Mouse (Mus musculus) cortical plate, adult 2 months (tissue): ENCODE measurements around the gene Ifitm10. TPM values are rescaled to one million over a fixed set of nuclear protein-coding genes. Genes with fewer than 3 reads are reported as not detected.
"Not testable (repeated sequence)": the region's sequence is repeated elsewhere in the genome, so short reads cannot be mapped to it uniquely, and the experiment has no call there.

Experiments
- H3K27ac ChIP-seq: fragments of 200-500 bp; 2 replicates; pipeline ENCODE4 v1.5.1; 2012; ENCODE audit warnings: low read length, control low read depth, inconsistent platforms; ENCODE audit not compliant: insufficient read depth
- H3K4me1 ChIP-seq: fragments of 200-500 bp; 2 replicates; pipeline ENCODE4 v1.6.1; 2011; ENCODE audit warnings: low read length; ENCODE audit not compliant: control insufficient read depth, insufficient read depth
- H3K4me3 ChIP-seq: fragments of 200-500 bp; 2 replicates; pipeline ENCODE4 v1.5.1; 2011; ENCODE audit warnings: mild to moderate bottlenecking, low read length, control low read depth; ENCODE audit not compliant: insufficient read depth
- CTCF ChIP-seq: fragments of 200-500 bp; IDR thresholded peaks from 2 replicates; pipeline ENCODE4 v1.5.1; 2011; ENCODE audit warnings: mild to moderate bottlenecking, control low read depth, low read length; ENCODE audit not compliant: insufficient read depth; ENCODE audit errors: extremely low read depth
- POLR2A ChIP-seq: fragments of 200-500 bp; IDR thresholded peaks from 2 replicates; pipeline ENCODE4 v1.6.1; 2011; ENCODE audit warnings: mild to moderate bottlenecking, low read length, control low read depth; ENCODE audit not compliant: insufficient read depth; ENCODE audit errors: extremely low read depth
- polyA plus RNA-seq: library from polyadenylated mRNA; depleted of rRNA; stranded (reverse); fragments of >200 nt; gene quantifications from 2 replicates; pipeline ENCODE4 v1.2.3, GENCODE M21; 2012

The Ifitm10 gene
- polyA plus RNA-seq, 1 experiment = 43.0 TPM

- Histone ChIP-seq H3K4me1 (no peaks in the 10 kb centered on the region), H3K27ac (no peak overlapping the region), H3K4me3 (no peak overlapping the region)
- TF ChIP-seq CTCF (no peak), POLR2A (no peak)
These were observed 24.1 kb downstream of the Ifitm10 start for GRCm38 (mm10) chr7:142349308-142349961.

GRCm38 (mm10) chr7:142347542-142347941, 26.0 kb downstream of the Ifitm10 start:
- Histone ChIP-seq H3K4me3 (no peak overlapping the region), H3K4me1 (no peaks in the 10 kb centered on the region), H3K27ac (no peak overlapping the region)
- no peak for TF ChIP-seq CTCF
- no peak for TF ChIP-seq POLR2A

GRCm38 (mm10) chr7:142342247-142342640, 31.3 kb downstream of the Ifitm10 start:
- Histone ChIP-seq H3K4me3 (no peak overlapping the region), H3K4me1 (no peaks in the 10 kb centered on the region), H3K27ac (no peak overlapping the region)
- no peak for TF ChIP-seq POLR2A
- no peak for TF ChIP-seq CTCF

- no peak overlapping the region for H3K4me3 ChIP-seq
- no peak for TF ChIP-seq POLR2A
- TF ChIP-seq CTCF = no peak
- no peaks in the 10 kb centered on the region for H3K4me1 ChIP-seq
- H3K27ac ChIP-seq = no peak overlapping the region
These were observed 31.8 kb downstream of the Ifitm10 start for GRCm38 (mm10) chr7:142341564-142342246.

GRCm38 (mm10) chr7:142340269-142340970, 33.1 kb downstream of the Ifitm10 start:
- no peaks in the 10 kb centered on the region for H3K4me1 ChIP-seq
- no peak overlapping the region for H3K27ac ChIP-seq
- H3K4me3 ChIP-seq = no peak overlapping the region
- TF ChIP-seq CTCF (no peak), POLR2A (no peak)

GRCm38 (mm10) chr7:142335151-142335550, 38.4 kb downstream of the Ifitm10 start:
- Histone ChIP-seq H3K27ac (no peak overlapping the region), H3K4me1 (no peaks in the 10 kb centered on the region), H3K4me3 (no peak overlapping the region)
- TF ChIP-seq POLR2A = no peak
- no peak for TF ChIP-seq CTCF

GRCm38 (mm10) chr7:142334246-142334645, 39.3 kb downstream of the Ifitm10 start:
- Histone ChIP-seq H3K4me3 (no peak overlapping the region), H3K27ac (no peak overlapping the region), H3K4me1 (no peaks in the 10 kb centered on the region)
- no peak for TF ChIP-seq POLR2A
- TF ChIP-seq CTCF = peak; percentile 86

- not testable (repeated sequence) for H3K27ac ChIP-seq, H3K4me1 ChIP-seq, H3K4me3 ChIP-seq
These were observed 40.8 kb downstream of the Ifitm10 start for GRCm38 (mm10) chr7:142332741-142333140.

- Histone ChIP-seq H3K27ac (no peak overlapping the region), H3K4me3 (no peak overlapping the region), H3K4me1 (no peaks in the 10 kb centered on the region)
- TF ChIP-seq CTCF (no peak), POLR2A (no peak)
These were observed 42.3 kb downstream of the Ifitm10 start for GRCm38 (mm10) chr7:142331281-142331680.

- H3K4me3 ChIP-seq = no peak overlapping the region
- no peak for TF ChIP-seq CTCF
- H3K27ac ChIP-seq = no peak overlapping the region
- H3K4me1 ChIP-seq = no peaks in the 10 kb centered on the region
These were observed 43.3 kb downstream of the Ifitm10 start for GRCm38 (mm10) chr7:142330271-142330724.
